Mouse (Mus musculus) urinary bladder, postnatal 25 days (tissue): ENCODE results near the gene Adi1.

Source experiments
- DNase-seq: peaks from one replicate; pipeline ENCODE4 v3.0.0; 2022; ENCODE audit warnings: low spot score

Gene Adi1

GRCm38 (mm10) chr12:28694776-28695175, 19.7 kb downstream of the Adi1 start:
- no peak for DNase-seq

GRCm38 (mm10) chr12:28697821-28698595, 23.0 kb downstream of the Adi1 start:
- no peak for DNase-seq

- no peak for DNase-seq
These were observed 24.1 kb downstream of the Adi1 start for GRCm38 (mm10) chr12:28699086-28699485.

- DNase-seq: peak; percentile 55
These were observed 24.6 kb downstream of the Adi1 start for GRCm38 (mm10) chr12:28699656-28700055.

GRCm38 (mm10) chr12:28700101-28700511, 25.1 kb downstream of the Adi1 start:
- DNase-seq: no peak

GRCm38 (mm10) chr12:28700561-28701025, 25.6 kb downstream of the Adi1 start:
- no peak for DNase-seq

- DNase-seq: no peak
These were observed 26.3 kb downstream of the Adi1 start for GRCm38 (mm10) chr12:28701302-28701701.

- no peak for DNase-seq
These were observed 29.4 kb downstream of the Adi1 start for GRCm38 (mm10) chr12:28704381-28704780.

- no peak for DNase-seq
These were observed 30.2 kb downstream of the Adi1 start for GRCm38 (mm10) chr12:28705204-28705603.

- DNase-seq: no peak
These were observed 33.1 kb downstream of the Adi1 start for GRCm38 (mm10) chr12:28708154-28708553.

- DNase-seq: no peak
These were observed 35.6 kb downstream of the Adi1 start for GRCm38 (mm10) chr12:28710566-28711185.

GRCm38 (mm10) chr12:28714822-28715632, 40.0 kb downstream of the Adi1 start:
- no peak for DNase-seq

- no peak for DNase-seq
These were observed 42.0 kb downstream of the Adi1 start for GRCm38 (mm10) chr12:28717066-28717465.

GRCm38 (mm10) chr12:28718106-28718505, 43.1 kb downstream of the Adi1 start:
- no peak for DNase-seq

GRCm38 (mm10) chr12:28724366-28724765, 49.3 kb downstream of the Adi1 start:
- DNase-seq: no peak

GRCm38 (mm10) chr12:28726204-28726603, 51.2 kb downstream of the Adi1 start:
- no peak for DNase-seq

- no peak for DNase-seq
These were observed 52.0 kb downstream of the Adi1 start for GRCm38 (mm10) chr12:28727061-28727460.
